Mouse (Mus musculus) megakaryocyte-erythroid progenitor cell, adult 5 weeks (primary cell): ENCODE results near the gene Vmn1r207-ps. TPM values are rescaled to one million over a fixed set of nuclear protein-coding genes. Genes with fewer than 3 reads are reported as not detected.

Source experiments
- polyA plus RNA-seq: library from polyadenylated mRNA; stranded (reverse); fragments of >175 nt; gene quantifications from 2 replicates; pipeline ENCODE4 v1.2.3, GENCODE M21; 2012

The Vmn1r207-ps gene
- not detected in 2 replicates for polyA plus RNA-seq

DNA sequence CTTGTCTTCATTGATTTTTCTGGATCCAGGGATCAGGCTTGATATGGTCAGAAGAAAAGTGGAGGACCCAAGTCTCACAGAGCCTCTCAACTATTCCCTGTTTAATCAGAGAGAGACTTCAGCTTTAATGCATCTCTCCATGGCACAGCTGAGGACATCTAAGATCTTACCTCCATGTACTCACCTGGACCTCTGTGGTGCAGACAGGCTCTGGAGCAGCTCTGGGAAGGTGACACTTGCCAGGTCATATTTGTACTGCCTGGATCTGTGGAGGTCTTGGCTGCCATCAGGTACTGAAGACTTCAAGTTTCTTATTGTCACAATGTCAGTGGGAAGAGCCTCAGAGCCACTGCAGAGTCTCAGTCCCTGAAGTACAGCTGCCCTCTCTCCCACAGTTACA, at the start of gene Vmn1r207-ps:
Gene Vmn1r207-ps, minus strand, starts transcription at position 101 of the 400 bp plus-strand sequence.

DNA sequence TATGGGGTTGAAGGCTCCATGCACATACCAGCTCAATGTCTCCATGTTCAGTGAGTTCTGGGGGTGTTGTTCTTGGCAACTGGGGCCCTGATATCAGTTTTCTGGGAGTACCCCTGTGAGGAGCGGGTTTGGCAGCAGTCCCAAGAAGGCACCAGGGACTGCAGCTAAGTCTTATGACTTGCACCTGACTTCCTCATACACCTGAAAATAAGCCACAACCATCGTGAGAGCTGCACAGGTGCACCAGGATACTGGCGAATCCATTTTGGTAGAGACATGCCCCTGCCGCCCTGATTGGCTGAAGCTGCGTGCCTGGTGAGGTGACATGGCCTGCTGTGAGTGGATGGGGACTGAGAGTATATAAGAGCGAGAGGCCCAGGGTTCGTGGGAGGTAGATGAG, 47.9 kb upstream of the Vmn1r207-ps start, which contains the start of gene Vmn1r208:
Gene Vmn1r208, minus strand, starts transcription at position 101 of the 400 bp plus-strand sequence.

Other genes starting within 250 kb of the Vmn1r207-ps start
- not detected in 2 replicates for gene Vmn1r202, start 224.2 kb downstream of the Vmn1r207-ps start, polyA plus RNA-seq
- not detected in 2 replicates for gene Vmn1r203, start 211.5 kb downstream of the Vmn1r207-ps start, polyA plus RNA-seq
- gene Vmn1r204, start 176.4 kb downstream of the Vmn1r207-ps start, polyA plus RNA-seq, result not detected in 2 replicates
- gene Vmn1r205, start 136.6 kb downstream of the Vmn1r207-ps start, polyA plus RNA-seq, result not detected in 2 replicates
- gene Vmn1r206, start 105.4 kb downstream of the Vmn1r207-ps start, polyA plus RNA-seq, result 0.02 TPM in 1 of 2 replicates, not detected in the other
- gene Vmn1r208, start 47.8 kb upstream of the Vmn1r207-ps start, polyA plus RNA-seq, result not detected in 2 replicates
- gene Vmn1r209, start 80.1 kb upstream of the Vmn1r207-ps start, polyA plus RNA-seq, result not detected in 2 replicates
- gene Vmn1r210, start 101.7 kb upstream of the Vmn1r207-ps start, polyA plus RNA-seq, result not detected in 2 replicates
- not detected in 2 replicates for gene Vmn1r211, start 127.9 kb upstream of the Vmn1r207-ps start, polyA plus RNA-seq
- gene Vmn1r212, start 154.6 kb upstream of the Vmn1r207-ps start, polyA plus RNA-seq, result not detected in 2 replicates